ENCODE assay signal across 8 mouse cellular contexts in the genomic region with DNA sequence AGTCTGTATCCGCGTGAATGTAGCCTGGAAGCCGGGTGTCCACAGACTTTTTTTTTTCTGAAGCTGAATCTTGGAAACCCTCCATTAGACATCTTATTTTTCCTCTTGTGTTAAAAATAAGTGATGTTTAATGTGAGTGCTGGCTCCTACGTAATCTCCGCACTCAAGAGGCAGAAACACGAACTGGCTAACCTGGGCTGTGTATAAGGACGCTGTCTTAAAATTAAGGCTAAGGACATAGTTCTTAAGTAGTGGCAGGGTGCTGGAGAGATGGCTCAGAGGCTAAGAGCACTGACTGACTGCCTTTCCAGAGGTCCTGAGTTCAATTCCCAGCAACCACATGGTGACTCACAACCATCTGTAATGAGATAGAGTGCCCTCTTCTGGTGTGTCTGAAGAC. TPM values are rescaled to one million over a fixed set of nuclear protein-coding genes. Genes with fewer than 3 reads are reported as not detected.
A peak's percentile ranks its signal among the peaks of the same experiment; 100 is the strongest.
DNase-seq lines count a peak whose midpoint lies in the region; ATAC-seq and TF ChIP-seq lines count a peak whose summit lies in the region.

No protein-coding gene starts in this region.

- H3K4me3 ChIP-seq in forebrain, embryonic 11.5 days (ENCODE audit: low read depth, low read length): peak overlapping the region; percentile 74
- peak overlapping the region; percentile 74 for H3K4me3 ChIP-seq in limb, embryonic 12.5 days (replicated peaks)
- peak overlapping the region; percentile 98; the same call in 1 of the 2 replicates for H3K4me3 ChIP-seq in small intestine, adult 2 months (ENCODE audit: low read depth, low read length)

- peak; percentile 16 to 21 for DNase-seq in left cerebral cortex, postnatal 25 days (ENCODE audit: low spot score in 2 of 2)
- no peak for DNase-seq in left cerebral cortex, adult 11 months (ENCODE audit: low spot score)
- no peak for DNase-seq in Patski (ENCODE audit: low read depth, low spot score)
- no peak for DNase-seq in forebrain, embryonic 11.5 days (ENCODE audit: low spot score)
- no peak for DNase-seq in spleen, postnatal 4 days (ENCODE audit: low spot score in 2 of 2)
- DNase-seq in frontal cortex, adult 2 months (ENCODE audit: extremely low spot score in 1 of 2, low spot score in 1 of 2): no peak

- H3K27me3 ChIP-seq in Patski: peaks cover 10% of the 10 kb centered on the region
- H3K27me3 ChIP-seq in forebrain, embryonic 11.5 days (ENCODE audit: control insufficient read depth, insufficient read depth, low read length): no peaks in the 10 kb centered on the region
- no peaks in the 10 kb centered on the region for H3K27me3 ChIP-seq in limb, embryonic 12.5 days
- H3K27me3 ChIP-seq in small intestine, adult 2 months (ENCODE audit: control insufficient read depth, insufficient read depth, low read length): no peaks in the 10 kb centered on the region

- WGBS in forebrain, embryonic 11.5 days: 18% methylated on average over 7 of the region's 7 CpGs
- WGBS in limb, embryonic 12.5 days: 17% methylated on average over 7 of the region's 7 CpGs
- WGBS in small intestine, adult 2 months: 2% methylated on average over 7 of the region's 7 CpGs

- POLR2A ChIA-PET in Patski (lab: Charles Lee): interaction anchor here (1.5 kb wide), 1 partner anchor 21 kb away, joined by 4 read pairs; a partner anchor contains a TSS

- H3K9ac ChIP-seq in forebrain, embryonic 11.5 days (ENCODE audit: low read length): no peak overlapping the region
- no peak overlapping the region for H3K9ac ChIP-seq in limb, embryonic 12.5 days (replicated peaks)

- peak; percentile 23 for ATAC-seq in Patski
- 0 out of 2 replicates have a peak, but pooled peaks have one; percentile 16 for ATAC-seq in forebrain, embryonic 11.5 days (replicated peaks; ENCODE audit: low FRiP score)
- peak; percentile 64 for ATAC-seq in limb, embryonic 12.5 days (ENCODE audit: insufficient number of reproducible peaks, insufficient read depth, low FRiP score, low TSS enrichment, low read depth)

- TF ChIP-seq POLR2A in small intestine, adult 2 months (IDR thresholded peaks at IDR 0.05; ENCODE audit: low read depth, low read length): no peak

- CTCF ChIA-PET in Patski (lab: Charles Lee): interaction anchor here (0.9 to 3.0 kb wide), 5 partner anchors 10 to 53 kb away, joined by 3 to 12 read pairs (median 4); no protein-coding TSS in a partner anchor

- no peak overlapping the region for H3K27ac ChIP-seq in forebrain, embryonic 11.5 days (ENCODE audit: low read depth, low read length)
- 0 out of 2 replicates have a peak overlapping the region, but pooled peaks have one; percentile 41 for H3K27ac ChIP-seq in limb, embryonic 12.5 days
- H3K27ac ChIP-seq in small intestine, adult 2 months (ENCODE audit: insufficient read depth, low read depth, low read length): no peak overlapping the region

- no peaks in the 10 kb centered on the region for H3K36me3 ChIP-seq in forebrain, embryonic 11.5 days (ENCODE audit: control insufficient read depth, insufficient read depth, low read length)
- peaks cover 19% of the 10 kb centered on the region for H3K36me3 ChIP-seq in limb, embryonic 12.5 days
- 0 out of 2 replicates have a peak, but pooled peaks cover 1% of the 10 kb centered on the region for H3K36me3 ChIP-seq in small intestine, adult 2 months (ENCODE audit: control insufficient read depth, insufficient read depth, low read length)

- no peak for TF ChIP-seq CTCF in Patski (IDR thresholded peaks at IDR 0.05)
- no peak for TF ChIP-seq CTCF in small intestine, adult 2 months (IDR thresholded peaks at IDR 0.05; ENCODE audit: extremely low read depth, insufficient read length, insufficient replicate concordance, low read depth, low read length)

- no peaks in the 10 kb centered on the region for H3K9me3 ChIP-seq in forebrain, embryonic 11.5 days (ENCODE audit: control insufficient read depth, low read length)
- H3K9me3 ChIP-seq in limb, embryonic 12.5 days: no peaks in the 10 kb centered on the region

- H3K4me1 ChIP-seq in forebrain, embryonic 11.5 days (replicated peaks; ENCODE audit: control insufficient read depth, insufficient read depth, low read length): no peaks in the 10 kb centered on the region
- H3K4me1 ChIP-seq in limb, embryonic 12.5 days (replicated peaks): no peaks in the 10 kb centered on the region
- no peaks in the 10 kb centered on the region for H3K4me1 ChIP-seq in small intestine, adult 2 months (ENCODE audit: control insufficient read depth, insufficient read depth, insufficient read length, low read length)

- in situ Hi-C loops in Patski (cut with MboI; ENCODE audit: low pct_unique_long_range_greater_than_20kb): no loop called here

- peak overlapping the region; percentile 40; the same call in 1 of the 2 replicates for H3K4me2 ChIP-seq in forebrain, embryonic 11.5 days (ENCODE audit: low read depth, low read length, severe bottlenecking)
- peak overlapping the region; percentile 51 for H3K4me2 ChIP-seq in limb, embryonic 12.5 days

- intact Hi-C loops in left cerebral cortex, postnatal 25 days (cut with DNase I): loop anchor here (5.0 kb wide), 1 partner anchor 154 kb away; a partner anchor contains a TSS

RNA-seq across cellular contexts. Expression of a gene that starts 0.7 kb away (rescaled TPM):
- total RNA-seq in left cerebral cortex, postnatal 25 days (2021): 100 to 1,000 TPM in 1 of 2 experiments, 10 to 100 TPM in 1; 94.0 to 149 TPM
- polyA plus RNA-seq in Patski (2021): 117 TPM
- 127 and 132 TPM in 2 replicates for polyA plus RNA-seq in forebrain, embryonic 11.5 days (2014; fragmentation: Nextera tagmentation; extraction: Ambion mirVana)
- 87.7 and 87.8 TPM in 2 replicates for polyA plus RNA-seq in limb, embryonic 12.5 days (2016; fragmentation: Nextera tagmentation; extraction: Ambion mirVana)
- polyA plus RNA-seq in small intestine, adult 2 months (2012; rRNA removed): 16.7 and 16.8 TPM in 2 replicates
- polyA plus RNA-seq in frontal cortex, adult 2 months (2012; rRNA removed): 66.3 and 98.9 TPM in 2 replicates

RNA-seq across cellular contexts. Expression of a gene that starts 21.0 kb away (rescaled TPM):
- total RNA-seq in left cerebral cortex, postnatal 25 days (2021): 10 to 100 TPM; 24.9 to 27.2 TPM
- polyA plus RNA-seq in Patski (2021): 6.5 TPM
- polyA plus RNA-seq in forebrain, embryonic 11.5 days (2014; fragmentation: Nextera tagmentation; extraction: Ambion mirVana): 11.2 and 11.6 TPM in 2 replicates
- 8.1 and 10.4 TPM in 2 replicates for polyA plus RNA-seq in limb, embryonic 12.5 days (2016; fragmentation: Nextera tagmentation; extraction: Ambion mirVana)
- polyA plus RNA-seq in small intestine, adult 2 months (2012; rRNA removed): 4.8 and 9.5 TPM in 2 replicates
- 7.2 TPM in 2 replicates for polyA plus RNA-seq in frontal cortex, adult 2 months (2012; rRNA removed)

Comparison
In these comparisons a context has a peak if more than half of its experiments do, and no peak if none do; other contexts are left out.
1. DNase-seq: peak in left cerebral cortex, postnatal 25 days (2 of 2); none in left cerebral cortex, adult 11 months (single experiment), Patski (single experiment), forebrain, embryonic 11.5 days (single experiment), spleen, postnatal 4 days (0 of 2) and frontal cortex, adult 2 months (0 of 2).
2. Peak in every context shown above with its lines, with median percentiles within 50 percentile points of each other: ATAC-seq and H3K4me3 ChIP-seq.